Mouse (Mus musculus) gastrocnemius, postnatal 4 days (tissue): ENCODE data around the gene Ssrp1. TPM values are rescaled to one million over a fixed set of nuclear protein-coding genes. Genes with fewer than 3 reads are reported as not detected.

ENCODE experiments used
- DNase-seq, 2 experiments: peaks; one replicate each; pipeline ENCODE4 v3.0.0; 2021 to 2022; ENCODE audit warnings: low spot score in 2 of 2, mixed read lengths in 2 of 2
- total RNA-seq, 2 experiments: library from RNA; stranded (reverse); gene quantifications; 2 replicates each; pipeline ENCODE4 v1.2.3; 2021

Ssrp1 gene
- total RNA-seq, 2 experiments from 2014 or later, result 98.2 to 105 TPM

DNA sequence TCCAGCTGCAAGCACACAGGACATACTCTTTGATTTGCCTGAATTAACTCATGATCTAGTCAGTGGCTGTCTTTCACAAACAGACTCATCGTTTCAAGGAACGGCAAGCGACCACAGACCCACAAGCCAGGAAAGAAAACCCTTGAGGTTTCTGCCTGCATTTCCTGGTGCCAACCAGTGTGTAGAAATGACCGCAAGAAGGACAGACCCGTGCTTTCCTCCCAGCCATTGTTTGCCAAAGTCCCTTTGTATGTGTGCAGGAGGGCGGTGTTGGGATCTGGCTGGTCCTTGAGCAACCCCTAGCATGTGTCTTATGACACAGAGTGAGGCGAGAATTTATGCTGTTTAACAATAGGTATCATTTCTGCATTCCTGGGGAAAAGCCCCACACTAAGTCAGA, 2.9 kb upstream of the Ssrp1 start:
- DNase-seq, result no peak

DNA sequence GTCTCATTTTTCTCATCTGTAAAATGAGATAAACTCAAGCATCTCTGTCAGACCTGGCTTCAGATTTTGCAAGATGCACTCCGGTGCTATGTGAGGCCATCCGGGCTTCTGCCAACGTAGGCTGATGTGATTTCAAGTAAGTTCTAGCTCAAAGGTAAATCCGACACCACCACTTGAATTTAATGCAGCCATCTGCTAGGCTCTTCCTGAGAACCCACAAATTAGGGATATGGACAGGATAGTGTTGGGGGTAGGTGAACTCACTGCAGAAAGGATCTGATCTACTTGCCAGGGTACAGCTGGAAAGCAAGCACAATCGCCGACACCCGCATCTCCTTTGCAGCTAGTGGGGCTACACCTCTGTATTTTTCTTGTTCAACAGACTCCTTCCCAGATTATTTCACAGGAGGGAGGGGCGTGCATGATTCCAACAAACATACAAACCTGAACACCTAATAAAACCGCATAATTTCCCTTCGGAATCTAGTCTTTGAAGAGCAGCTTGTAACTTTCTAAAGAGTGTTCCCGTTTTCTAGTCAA, 457 bp upstream of the Ssrp1 start:
- no peak for DNase-seq

DNA sequence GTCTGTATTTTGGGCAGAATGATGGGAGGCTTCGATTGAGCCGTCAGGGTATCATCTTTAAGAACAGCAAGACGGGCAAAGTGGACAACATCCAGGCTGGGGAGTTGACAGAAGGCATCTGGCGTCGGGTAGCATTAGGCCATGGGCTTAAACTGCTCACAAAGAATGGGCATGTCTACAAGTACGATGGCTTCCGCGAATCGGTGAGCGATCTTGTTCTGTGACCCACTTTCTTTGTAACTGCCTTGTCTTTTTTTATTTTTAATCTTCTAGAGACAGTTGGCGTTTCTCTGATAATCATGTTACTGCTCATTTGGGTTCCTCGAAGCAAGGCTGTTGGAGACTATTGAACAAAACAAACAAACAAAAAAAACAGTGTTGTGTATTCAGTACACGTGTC, 1.3 kb downstream of the Ssrp1 start:
- no peak for DNase-seq

DNA sequence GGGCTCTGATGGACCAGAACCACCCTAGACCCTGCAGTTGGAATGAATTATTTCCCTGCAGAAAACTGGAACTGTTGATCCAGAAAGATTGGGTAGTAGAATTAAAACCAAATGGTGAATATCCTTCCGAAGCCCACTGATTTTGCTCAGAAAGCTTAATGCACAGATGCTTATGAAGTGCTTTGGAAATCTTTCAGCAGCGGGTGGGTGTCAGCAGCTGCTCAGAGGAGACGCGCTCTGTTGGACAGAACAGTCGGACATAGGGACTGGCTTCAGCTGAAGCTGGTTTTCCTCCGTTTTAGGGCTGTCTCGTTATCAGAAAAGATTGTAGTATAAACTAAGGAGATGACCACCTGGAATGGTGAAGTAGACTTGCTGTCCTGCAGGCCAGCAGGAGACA, 6.6 kb downstream of the Ssrp1 start:
- DNase-seq, result no peak

GRCm38 (mm10) chr2:85046222-85046621, 9.2 kb downstream of the Ssrp1 start:
- no peak for DNase-seq

DNA sequence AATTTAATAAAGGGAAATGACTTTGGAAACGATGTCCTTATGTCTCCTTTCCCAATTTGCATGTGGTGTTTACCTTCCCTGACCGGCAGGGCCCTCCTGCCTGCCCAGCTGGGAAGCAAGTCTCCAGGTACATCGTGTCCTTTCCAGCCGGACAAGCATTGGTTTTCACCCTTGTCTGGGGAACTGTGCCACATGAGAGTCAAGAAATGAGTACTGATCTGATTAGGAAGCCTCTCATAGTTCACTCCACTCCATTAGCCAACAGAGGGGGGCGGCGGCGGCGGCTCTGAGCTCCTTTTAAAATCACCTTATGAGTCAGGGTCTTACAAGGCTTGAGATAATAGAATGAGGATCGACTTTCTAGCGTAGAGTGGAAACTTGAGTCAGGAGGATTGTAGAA, 10.0 kb downstream of the Ssrp1 start:
- no peak for DNase-seq

DNA sequence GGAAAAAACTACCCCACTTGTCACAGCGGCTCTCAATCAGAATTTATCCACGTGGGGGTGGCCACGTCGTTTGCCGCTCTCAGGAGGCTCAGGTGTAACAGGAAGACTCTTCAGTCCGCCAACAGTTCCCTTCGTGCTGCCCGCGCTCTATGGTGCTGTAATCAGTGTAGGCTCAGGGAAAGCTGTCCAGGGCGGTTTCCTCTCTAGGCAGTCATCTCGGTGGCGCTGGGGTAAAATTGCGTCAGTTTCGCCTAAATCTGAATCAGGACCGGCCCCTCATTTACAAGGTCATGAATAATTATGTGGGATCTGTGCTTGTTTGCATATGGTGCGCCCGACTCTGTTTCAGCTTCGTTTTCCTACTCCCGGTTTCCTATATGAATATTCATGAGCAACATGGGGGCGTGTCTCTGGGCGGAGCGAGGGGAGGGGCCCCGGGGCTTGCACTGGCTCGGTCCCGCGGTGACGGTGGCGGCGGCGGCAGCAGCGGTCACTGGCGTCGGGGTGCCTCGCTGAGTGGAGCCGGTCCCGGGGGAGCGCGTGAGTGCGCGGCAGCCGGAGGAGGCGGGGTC, 10.6 kb downstream of the Ssrp1 start, which contains the start of gene Tnks1bp1:
Gene Tnks1bp1, plus strand, starts transcription at position 427 of the 572 bp plus-strand sequence.
- peak; percentile 90 to 95 for DNase-seq

GRCm38 (mm10) chr2:85048168-85048751, 11.2 kb downstream of the Ssrp1 start:
- peak; percentile 63 to 84 for DNase-seq

GRCm38 (mm10) chr2:85049277-85049676, 12.2 kb downstream of the Ssrp1 start:
- peak in 1 of 2 experiments; percentile 27 for DNase-seq

- DNase-seq, result peak; percentile 65 to 80
These were observed 13.1 kb downstream of the Ssrp1 start for GRCm38 (mm10) chr2:85050001-85050634.

GRCm38 (mm10) chr2:85050746-85051145, 13.7 kb downstream of the Ssrp1 start:
- DNase-seq, result no peak

GRCm38 (mm10) chr2:85053192-85053816, 16.3 kb downstream of the Ssrp1 start:
- DNase-seq, result no peak

DNA sequence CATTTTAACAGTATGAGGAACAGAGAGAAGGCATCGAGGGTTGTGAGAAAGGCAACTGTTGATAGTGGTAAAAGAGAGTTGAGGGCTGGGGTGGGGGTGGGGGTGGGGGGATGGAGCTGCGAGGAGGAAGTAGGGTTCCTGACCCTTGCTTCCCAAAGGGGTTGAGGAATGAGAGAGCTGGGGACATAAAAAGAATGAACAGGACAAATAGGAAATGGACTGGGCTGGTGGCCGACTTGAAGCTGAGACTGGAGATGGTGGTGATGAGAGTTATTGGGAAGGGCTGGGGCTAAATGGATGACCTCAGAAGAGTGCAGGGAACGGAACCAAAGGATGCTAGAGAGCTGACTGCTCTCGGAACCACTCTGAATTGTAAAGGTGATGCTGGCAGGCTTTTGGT, 19.7 kb downstream of the Ssrp1 start:
- no peak for DNase-seq

GRCm38 (mm10) chr2:85059677-85060076, 22.6 kb downstream of the Ssrp1 start:
- no peak for DNase-seq

DNA sequence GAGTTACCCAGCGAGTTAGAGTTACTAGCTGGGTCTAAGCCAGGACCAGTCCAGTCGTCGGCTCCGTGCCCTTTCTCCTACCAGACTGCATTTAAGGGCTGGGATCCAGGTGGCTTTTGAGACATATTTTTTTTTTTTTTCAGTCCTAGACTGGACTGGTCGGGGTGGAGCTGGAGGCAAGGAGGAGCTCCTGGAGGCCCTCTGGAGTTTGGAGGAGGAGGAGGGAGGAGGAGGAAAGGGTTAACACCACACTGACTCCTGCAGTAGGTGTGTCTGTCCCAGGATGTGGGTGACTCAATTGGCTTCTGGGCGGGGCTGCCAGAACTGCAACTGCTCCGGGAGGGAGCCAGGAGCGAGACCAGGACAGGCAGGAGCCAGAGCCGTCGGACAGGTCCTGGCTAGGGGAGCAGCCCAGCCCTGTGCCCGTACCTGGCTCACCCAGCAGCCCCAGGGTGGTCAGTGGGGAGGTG, 23.6 kb downstream of the Ssrp1 start:
- DNase-seq, result peak in 1 of 2 experiments; percentile 31

GRCm38 (mm10) chr2:85061107-85061541, 24.1 kb downstream of the Ssrp1 start:
- no peak for DNase-seq

GRCm38 (mm10) chr2:85065141-85065875, 28.3 kb downstream of the Ssrp1 start:
- no peak for DNase-seq

DNA sequence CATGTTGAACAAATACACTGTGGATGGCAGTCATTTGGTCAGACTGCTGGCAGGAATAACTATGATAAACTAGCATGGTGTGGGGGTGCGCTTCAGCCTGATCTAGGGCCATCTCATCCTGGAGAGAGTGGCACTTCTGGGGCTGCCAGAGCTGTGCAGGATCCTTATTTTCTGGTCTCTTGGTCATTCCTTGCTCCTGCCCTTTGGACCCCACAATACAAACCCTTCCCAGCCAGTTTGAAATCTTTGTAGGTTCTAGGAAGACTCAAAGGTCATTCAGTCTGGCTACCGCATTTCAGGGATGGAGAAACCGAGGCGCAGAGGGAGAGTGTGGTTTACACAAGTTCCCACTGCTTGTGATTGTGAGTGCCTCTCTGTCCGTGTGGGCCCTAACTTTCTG, 29.9 kb downstream of the Ssrp1 start:
- no peak for DNase-seq

- no peak for DNase-seq
These were observed 31.0 kb downstream of the Ssrp1 start for GRCm38 (mm10) chr2:85067903-85068625.

GRCm38 (mm10) chr2:85068626-85069025, 31.6 kb downstream of the Ssrp1 start:
- DNase-seq, result no peak
